In the genomic region with DNA sequence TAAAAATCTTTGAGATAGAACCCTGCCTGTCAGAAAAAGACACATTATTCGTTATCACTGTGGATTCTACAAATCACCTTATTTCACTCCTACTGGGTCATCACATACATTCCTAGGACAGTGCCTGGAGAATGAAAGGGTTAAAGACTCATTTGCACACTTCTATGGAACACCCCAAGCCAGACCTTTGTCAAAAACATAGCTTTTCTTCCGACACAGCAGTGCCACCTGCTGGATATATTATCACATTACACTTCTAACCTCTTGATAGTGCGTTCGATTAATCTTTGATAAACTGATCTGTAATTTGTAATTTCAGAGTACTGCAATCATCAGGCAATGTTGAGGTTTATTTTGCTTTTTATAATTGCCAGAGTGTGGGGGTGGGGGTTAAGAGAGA, we compare ENCODE assay signal across 9 mouse cellular contexts. TPM values are rescaled to one million over a fixed set of nuclear protein-coding genes. Genes with fewer than 3 reads are reported as not detected.
DNase-seq lines count a peak whose midpoint lies in the region; ATAC-seq and TF ChIP-seq lines count a peak whose summit lies in the region.
"Had no signal": no experiment of that assay in that cellular context is flagged by ENCODE, and none has a peak within 500 bp of the region (broad histone marks: within the 10 kb centered on the region; RNA-seq: fewer than 3 reads in every experiment).

No protein-coding gene starts in this region.

- H3K27ac ChIP-seq in lung, postnatal 0 days (ENCODE audit: low read length) = no peak overlapping the region
- H3K27ac ChIP-seq: liver, embryonic 13.5 days had no signal

- 0 out of 2 replicates have a peak, but pooled peaks have one; percentile 36 for ATAC-seq in cerebellum, adult (ENCODE audit: insufficient number of reproducible peaks, low FRiP score, low TSS enrichment)
- ATAC-seq in lung, postnatal 0 days = no peak

- no peaks in the 10 kb centered on the region for H3K36me3 ChIP-seq in lung, postnatal 0 days (ENCODE audit: insufficient read depth, low read length)
- H3K36me3 ChIP-seq: liver, embryonic 13.5 days had no signal

- H3K27me3 ChIP-seq in lung, postnatal 0 days (replicated peaks; ENCODE audit: insufficient read depth, low read length) = no peaks in the 10 kb centered on the region
- H3K27me3 ChIP-seq: liver, embryonic 13.5 days had no signal

- H3K9ac ChIP-seq in lung, postnatal 0 days (replicated peaks; ENCODE audit: low read depth) = no peak overlapping the region
- H3K9ac ChIP-seq: liver, embryonic 13.5 days had no signal

- H3K4me2 ChIP-seq in lung, postnatal 0 days (replicated peaks; ENCODE audit: low read depth, low read length) = no peak overlapping the region
- H3K4me2 ChIP-seq: liver, embryonic 13.5 days had no signal

- TF ChIP-seq EP300 in lung, postnatal 0 days (IDR thresholded peaks at IDR 0.05) = no peak

- no peaks in the 10 kb centered on the region for H3K9me3 ChIP-seq in lung, postnatal 0 days (ENCODE audit: low read length)
- H3K9me3 ChIP-seq: liver, embryonic 13.5 days had no signal

- 31% methylated on average over 4 of the region's 4 CpGs for WGBS in lung, postnatal 0 days

- no peaks in the 10 kb centered on the region for H3K4me1 ChIP-seq in lung, postnatal 0 days (ENCODE audit: insufficient read depth, low read depth, low read length)
- H3K4me1 ChIP-seq: liver, embryonic 13.5 days had no signal

- H3K4me3 ChIP-seq in lung, postnatal 0 days (ENCODE audit: low read depth, low read length) = no peak overlapping the region
- H3K4me3 ChIP-seq: liver, embryonic 13.5 days had no signal

- peak; percentile 72 for TF ChIP-seq CTCF in lung, postnatal 0 days (IDR thresholded peaks at IDR 0.05)

- DNase-seq in cerebellum, adult 9-11 months = no peak
- peak; percentile 51 for DNase-seq in lung, postnatal 0 days (ENCODE audit: low spot score)
- no peak for DNase-seq in lung, postnatal 4 days
- peak; percentile 42 for DNase-seq in embryo, embryonic 11.5 days (ENCODE audit: low read depth, low spot score)
- peak; percentile 32 for DNase-seq in layer of hippocampus, adult 9-10 months (ENCODE audit: low spot score)
- DNase-seq in spleen, postnatal 4 days (ENCODE audit: low spot score in 2 of 2) = no peak
- DNase-seq in heart, adult 11 months = no peak
- DNase-seq: liver, embryonic 13.5 days had no signal

RNA-seq across cellular contexts. Expression of a gene that starts 31.8 kb away (rescaled TPM):
- not detected in 2 replicates for polyA plus RNA-seq in lung, postnatal 0 days (2015; fragmentation: Nextera tagmentation; extraction: Ambion mirVana)
- polyA plus RNA-seq: liver, embryonic 13.5 days had no signal

Comparison
In these comparisons a context has a peak if more than half of its experiments do, and no peak if none do; other contexts are left out.
1. DNase-seq: peak in lung, postnatal 0 days (single experiment), embryo, embryonic 11.5 days (single experiment) and layer of hippocampus, adult 9-10 months (single experiment); none in cerebellum, adult 9-11 months (single experiment), lung, postnatal 4 days (0 of 2), spleen, postnatal 4 days (0 of 2) and heart, adult 11 months (single experiment).